Mouse (Mus musculus): Measurements from ENCODE around the gene 9130213A22Rik. TPM values are rescaled to one million over a fixed set of nuclear protein-coding genes. Genes with fewer than 3 reads are reported as not detected.

The 9130213A22Rik gene
- total RNA-seq, 2 experiments from 2014 or later, result 0.52 to 0.75 TPM

DNA sequence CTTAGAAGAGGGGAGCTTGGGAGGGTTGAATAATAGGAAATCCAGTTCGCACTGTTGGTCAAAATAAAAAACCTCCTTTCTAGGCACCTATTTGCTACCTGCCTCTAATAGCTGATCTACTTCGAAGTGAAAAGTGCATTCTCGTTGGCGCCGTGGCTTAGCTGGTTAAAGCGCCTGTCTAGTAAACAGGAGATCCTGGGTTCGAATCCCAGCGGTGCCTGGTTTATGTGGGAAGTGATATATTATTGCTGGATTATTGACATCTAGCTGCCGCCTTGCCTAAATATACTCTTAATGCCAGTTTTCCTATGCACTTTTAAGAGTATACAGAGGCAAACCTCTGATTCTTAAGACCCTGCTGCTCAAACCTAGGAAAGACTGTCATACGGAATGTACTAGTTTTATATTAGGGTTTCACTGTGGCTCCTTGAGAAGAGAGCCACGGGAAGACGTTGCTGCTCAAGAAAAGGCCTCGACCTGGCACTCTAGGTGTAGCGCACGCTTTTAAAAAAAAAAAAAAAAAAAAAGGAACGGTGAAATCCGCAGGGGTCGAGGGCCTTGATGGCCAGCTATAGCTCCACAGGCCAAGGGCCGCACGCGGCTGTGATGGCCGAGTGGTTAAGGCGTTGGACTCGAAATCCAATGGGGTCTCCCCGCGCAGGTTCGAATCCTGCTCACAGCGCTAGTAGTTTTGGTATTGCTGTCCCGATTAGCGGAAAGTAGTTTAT is 11.9 kb downstream of the 9130213A22Rik start:
- peak; percentile 88 for DNase-seq (ENCODE audit: low spot score in 2 of 2)
- intact Hi-C loops (cut with DNase I), result no loop called here

DNA sequence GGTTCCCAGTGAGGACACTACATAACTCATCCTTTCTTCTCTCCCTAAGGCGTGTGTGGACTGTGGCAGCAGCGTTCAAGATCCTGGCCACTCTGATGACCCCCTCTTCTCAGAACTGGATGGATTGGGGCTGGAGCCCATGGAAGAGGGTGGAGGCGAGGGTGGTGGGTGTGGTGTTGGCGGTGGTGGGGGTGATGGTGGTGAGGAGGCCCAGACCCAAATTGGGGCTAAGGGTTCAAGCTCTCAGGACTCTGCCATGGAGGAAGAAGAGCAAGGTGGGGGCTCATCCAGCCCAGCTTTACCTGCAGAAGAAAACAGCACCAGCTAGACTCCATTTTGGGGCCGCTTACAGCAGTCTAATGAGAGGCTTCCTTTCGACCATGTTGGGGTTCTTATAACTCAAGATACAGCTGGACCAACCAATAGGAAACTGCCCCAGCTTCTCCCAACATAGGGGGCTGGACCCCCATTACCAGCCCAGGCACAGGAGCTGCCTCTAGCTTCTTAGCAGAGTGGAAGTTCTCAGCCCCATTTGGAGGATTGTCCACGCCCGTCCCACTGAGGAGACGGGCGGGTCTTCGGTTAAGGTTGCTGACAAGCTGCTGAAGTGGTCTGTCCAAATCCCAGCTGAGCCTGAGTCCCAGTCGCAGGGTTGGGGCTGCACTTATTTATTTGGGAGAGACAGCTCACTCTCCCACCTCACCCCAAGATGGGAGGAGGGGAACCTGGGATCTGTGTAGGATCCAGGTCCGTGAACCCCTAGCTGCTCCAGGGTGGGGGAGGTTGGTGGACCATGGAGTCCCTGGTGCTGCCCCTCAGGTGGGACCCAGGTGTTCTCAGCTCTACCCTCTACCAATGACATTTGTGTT is 13.1 kb downstream of the 9130213A22Rik start:
- DNase-seq (ENCODE audit: low spot score in 2 of 2), result peak in 1 of 2 experiments; percentile 9
- intact Hi-C loops (cut with DNase I), result no loop called here

DNA sequence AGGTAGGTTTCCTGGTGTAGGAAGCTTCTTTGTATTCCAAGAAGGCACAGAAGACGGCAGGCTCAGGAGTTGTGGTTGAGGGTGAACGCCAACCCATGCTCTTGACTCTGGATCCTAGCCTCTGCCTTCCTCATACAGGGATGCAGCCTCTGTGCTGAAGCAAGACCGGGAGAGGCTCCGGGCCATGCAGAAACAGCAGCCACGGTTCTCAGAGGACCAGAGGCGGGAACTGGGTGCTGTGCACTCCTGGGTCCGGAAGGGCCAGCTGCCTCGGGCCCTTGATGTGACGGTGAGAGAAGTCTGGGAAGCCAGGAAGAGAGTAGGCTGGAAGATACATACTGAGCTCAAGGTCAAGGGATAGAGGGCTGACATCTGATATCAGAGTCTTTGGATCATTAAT is 14.2 kb downstream of the 9130213A22Rik start:
- DNase-seq (ENCODE audit: low spot score in 2 of 2), result no peak
- intact Hi-C loops (cut with DNase I), result no loop called here

DNA sequence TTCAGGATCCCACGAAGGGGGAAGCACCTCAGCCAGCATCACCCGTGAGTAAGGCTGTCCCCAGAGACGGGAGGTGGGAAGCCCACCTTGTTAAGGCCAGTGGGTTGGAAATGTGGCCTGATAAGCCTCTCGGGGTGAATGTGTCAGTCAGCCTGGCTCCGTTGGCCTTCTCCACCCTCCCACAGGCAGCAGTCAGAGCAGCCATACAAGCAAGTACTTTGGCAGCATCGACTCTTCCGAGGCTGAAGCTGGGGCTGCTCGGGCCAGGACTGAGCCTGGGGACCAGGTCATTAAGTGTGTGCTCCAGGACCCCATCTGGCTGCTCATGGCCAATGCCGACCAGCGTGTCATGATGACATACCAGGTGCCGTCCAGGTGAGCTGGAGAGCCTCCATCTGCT is 14.7 kb downstream of the 9130213A22Rik start:
- DNase-seq (ENCODE audit: low spot score in 2 of 2), result no peak
- intact Hi-C loops (cut with DNase I), result no loop called here

DNA sequence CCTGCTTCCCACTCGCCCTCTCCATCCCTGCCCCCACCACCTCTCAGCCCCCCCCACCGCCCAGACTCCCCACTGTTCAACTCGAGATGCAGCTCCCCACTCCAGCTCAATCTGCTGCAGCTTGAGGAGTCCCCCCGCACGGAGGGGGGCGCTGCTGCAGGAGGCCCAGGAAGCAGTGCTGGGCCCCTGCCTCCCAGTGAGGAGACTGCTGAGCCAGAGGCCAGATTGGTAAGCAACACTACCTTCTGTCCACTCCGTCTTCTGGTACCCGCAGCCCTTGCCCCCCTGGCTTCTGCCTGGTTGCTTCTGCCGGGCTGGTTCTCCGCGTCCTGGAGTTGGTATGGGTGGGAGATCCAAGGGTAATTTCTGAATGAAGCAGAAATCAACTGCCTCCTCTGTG is 15.5 kb downstream of the 9130213A22Rik start:
- no peak for DNase-seq (ENCODE audit: low spot score in 2 of 2)

DNA sequence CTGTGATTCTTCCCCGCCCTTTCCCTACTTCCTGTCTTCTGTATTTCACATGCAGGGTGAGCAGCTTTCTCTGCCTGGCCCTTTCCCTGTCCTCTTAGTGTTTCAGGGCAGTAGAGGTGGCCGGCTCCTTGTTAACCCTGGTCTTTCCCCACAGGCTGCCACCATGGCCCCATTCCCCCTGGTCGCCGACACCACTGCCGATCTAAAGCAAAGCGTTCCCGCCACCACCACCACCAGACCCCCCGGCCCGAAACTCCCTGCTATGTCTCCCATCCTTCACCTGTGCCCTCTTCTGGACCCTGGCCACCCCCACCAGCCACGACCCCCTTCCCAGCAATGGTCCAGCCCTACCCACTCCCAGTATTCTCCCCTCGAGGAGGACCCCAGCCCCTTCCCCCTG is 16.1 kb downstream of the 9130213A22Rik start:
- intact Hi-C loops (cut with DNase I), result no loop called here
- no peak for DNase-seq (ENCODE audit: low spot score in 2 of 2)

More for the DNA sequence above, 15.5 kb downstream of the 9130213A22Rik start:
- intact Hi-C loops (cut with DNase I), result no loop called here

DNA sequence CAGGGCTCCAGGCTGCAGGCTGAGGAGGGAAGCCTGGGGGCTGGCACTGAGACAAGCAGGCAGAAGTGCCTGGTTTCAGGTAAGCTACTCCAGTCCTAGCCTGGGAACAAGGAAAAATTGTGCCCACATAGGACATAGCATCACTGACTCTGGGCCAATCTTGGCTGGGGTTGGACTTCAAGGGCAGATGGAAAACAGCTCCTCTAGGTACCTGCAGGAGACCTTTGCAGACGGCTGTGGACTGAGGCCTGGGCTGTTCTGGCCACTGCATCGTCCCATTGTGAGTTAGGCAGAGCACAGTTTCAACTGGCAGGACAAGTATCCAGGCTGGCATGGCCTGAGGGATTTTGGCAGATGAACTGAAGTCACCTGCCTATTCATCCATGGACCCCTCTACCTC is 16.6 kb downstream of the 9130213A22Rik start:
- intact Hi-C loops (cut with DNase I), result no loop called here
- no peak for DNase-seq (ENCODE audit: low spot score in 2 of 2)

DNA sequence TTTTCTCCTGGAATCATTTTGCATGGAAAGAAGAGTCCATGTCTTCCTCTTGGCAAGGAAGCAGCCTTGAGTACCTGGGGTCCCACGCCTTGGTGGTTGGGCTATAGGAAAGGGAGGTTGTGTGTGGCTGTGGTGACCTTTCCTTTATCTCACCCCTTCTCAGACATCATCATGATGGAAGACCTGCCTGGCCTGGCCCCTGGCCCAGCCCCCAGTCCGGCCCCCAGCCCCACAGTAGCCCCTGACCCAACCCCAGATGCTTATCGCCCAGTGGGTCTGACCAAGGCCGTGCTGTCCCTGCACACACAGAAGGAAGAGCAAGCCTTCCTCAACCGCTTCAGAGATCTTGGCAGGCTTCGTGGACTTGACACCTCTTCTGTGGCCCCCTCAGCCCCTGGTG is 17.2 kb downstream of the 9130213A22Rik start:
- intact Hi-C loops (cut with DNase I), result no loop called here
- DNase-seq (ENCODE audit: low spot score in 2 of 2), result no peak

DNA sequence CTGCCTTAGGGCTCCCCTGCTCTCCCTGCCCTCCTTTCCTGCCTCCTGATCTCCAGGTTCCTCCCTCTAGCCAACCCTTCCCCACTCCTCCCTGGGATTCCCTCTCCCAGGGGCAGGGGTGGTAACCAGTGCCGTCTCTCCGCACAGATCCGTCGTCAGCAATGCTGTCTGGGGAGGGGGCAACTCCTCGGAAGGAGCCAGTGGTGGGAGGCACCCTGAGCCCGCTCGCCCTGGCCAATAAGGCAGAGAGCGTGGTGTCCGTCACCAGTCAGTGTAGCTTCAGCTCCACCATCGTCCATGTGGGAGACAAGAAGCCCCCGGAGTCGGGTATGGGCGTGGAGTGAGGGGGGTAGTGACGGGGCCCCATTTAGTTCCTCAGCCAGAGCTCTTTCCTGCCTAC is 17.9 kb downstream of the 9130213A22Rik start:
- intact Hi-C loops (cut with DNase I), result no loop called here
- no peak for DNase-seq (ENCODE audit: low spot score in 2 of 2)

DNA sequence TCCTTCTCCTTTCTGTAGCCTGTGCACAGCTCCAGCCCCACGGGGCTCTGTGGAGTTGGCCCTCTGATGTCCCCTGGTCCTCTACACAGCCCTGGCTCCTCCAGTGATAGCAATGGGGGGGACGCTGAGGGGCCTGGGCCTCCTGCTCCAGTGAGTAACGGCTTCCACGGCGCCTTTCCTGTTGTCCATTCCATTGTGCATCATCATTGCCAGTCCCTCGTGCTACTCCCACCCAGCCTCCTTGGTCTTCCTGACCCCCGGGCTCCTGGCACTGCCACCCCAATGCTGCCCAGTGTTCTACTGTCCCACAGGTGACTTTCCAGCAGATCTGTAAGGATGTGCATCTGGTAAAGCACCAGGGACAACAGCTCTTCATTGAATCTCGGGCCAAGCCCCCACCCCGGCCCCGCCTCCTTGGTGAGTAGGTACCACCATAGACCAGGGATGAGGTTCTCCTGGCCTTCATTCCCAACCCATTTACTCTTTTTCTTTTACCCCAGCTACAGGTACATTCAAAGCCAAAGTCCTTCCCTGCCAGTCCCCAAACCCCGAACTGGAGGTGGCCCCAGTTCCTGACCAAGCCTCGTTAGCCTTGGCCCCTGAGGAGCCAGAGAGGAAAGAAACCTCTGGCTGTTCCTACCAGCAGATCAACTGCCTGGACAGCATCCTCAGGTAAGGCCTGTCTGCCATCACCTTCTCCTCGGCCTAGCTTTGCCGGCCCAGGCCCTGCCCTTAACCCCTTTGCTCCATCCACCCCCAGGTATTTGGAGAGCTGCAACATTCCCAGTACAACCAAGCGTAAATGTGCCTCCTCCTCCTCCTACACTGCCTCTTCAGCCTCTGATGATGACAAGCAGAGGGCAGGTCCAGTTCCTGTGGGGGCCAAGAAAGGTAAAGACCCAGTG is 18.6 kb downstream of the 9130213A22Rik start:
- intact Hi-C loops (cut with DNase I), result no loop called here
- DNase-seq (ENCODE audit: low spot score in 2 of 2), result no peak

DNA sequence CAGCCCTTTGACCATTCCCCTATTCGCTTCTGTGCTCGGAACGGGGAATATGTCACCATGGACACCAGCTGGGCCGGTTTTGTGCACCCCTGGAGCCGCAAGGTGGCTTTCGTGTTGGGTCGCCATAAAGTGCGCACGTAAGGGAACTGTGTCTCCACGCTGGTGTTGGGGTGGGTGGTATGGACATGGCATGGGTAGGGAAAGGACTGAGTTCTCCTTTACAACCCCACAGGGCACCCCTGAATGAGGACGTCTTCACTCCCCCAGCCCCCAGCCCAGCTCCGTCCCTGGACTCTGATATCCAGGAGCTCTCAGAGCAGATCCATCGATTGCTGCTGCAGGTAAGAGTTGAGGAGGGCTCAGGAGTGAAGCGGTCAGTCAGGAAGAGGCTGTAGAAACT is 19.3 kb downstream of the 9130213A22Rik start:
- DNase-seq (ENCODE audit: low spot score in 2 of 2), result no peak
- intact Hi-C loops (cut with DNase I), result no loop called here

DNA sequence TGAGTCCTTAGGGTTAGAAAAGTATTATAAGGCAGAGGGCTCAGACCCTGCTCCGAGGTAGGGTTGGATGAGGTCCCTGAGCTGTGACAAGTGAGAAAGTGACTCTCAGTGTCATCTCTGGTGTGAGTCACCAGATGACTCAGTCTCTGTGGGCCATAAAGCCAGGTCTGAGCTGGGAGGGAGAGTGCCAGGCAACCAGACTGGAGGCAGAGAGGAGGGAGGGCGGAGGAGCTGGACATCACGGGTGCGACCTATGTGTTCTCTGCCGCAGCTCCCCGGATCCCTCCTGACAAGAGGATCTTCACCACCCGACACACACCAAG is 20.0 kb downstream of the 9130213A22Rik start:
- DNase-seq (ENCODE audit: low spot score in 2 of 2), result no peak

DNA sequence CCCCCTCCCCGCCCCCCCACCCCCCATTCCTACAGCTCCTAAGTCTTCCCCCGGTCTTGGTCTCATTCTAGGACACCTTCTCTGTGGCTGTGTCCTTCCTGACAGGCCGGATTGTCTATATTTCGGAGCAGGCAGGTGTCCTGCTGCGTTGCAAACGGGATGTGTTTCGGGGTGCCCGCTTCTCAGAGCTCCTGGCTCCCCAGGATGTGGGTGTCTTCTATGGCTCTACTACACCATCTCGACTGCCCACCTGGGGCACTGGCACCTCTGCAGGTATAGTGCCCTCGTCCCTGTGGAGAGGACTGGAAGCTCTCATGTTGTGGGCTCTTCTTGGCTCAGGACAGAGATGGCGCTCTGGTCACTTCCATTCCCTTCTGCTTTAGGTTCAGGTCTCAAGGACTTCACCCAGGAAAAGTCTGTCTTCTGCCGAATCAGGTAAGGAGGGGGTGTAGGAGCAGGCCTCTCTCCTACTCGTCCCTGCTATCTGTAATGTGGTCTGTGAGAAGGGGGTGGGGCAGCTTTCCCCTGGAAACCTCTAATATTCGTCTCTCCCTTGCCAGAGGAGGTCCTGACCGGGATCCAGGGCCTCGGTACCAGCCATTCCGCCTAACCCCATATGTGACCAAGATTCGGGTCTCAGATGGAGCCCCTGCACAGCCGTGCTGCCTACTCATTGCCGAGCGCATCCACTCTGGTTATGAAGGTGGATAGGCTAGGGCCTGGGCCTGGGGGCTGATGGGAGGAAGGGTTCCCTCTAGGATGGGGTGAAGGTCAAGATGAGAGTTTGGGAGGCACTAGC is 20.6 kb downstream of the 9130213A22Rik start:
- DNase-seq (ENCODE audit: low spot score in 2 of 2), result no peak
- intact Hi-C loops (cut with DNase I), result no loop called here

More for the DNA sequence above, 20.0 kb downstream of the 9130213A22Rik start:
- intact Hi-C loops (cut with DNase I), result no loop called here

DNA sequence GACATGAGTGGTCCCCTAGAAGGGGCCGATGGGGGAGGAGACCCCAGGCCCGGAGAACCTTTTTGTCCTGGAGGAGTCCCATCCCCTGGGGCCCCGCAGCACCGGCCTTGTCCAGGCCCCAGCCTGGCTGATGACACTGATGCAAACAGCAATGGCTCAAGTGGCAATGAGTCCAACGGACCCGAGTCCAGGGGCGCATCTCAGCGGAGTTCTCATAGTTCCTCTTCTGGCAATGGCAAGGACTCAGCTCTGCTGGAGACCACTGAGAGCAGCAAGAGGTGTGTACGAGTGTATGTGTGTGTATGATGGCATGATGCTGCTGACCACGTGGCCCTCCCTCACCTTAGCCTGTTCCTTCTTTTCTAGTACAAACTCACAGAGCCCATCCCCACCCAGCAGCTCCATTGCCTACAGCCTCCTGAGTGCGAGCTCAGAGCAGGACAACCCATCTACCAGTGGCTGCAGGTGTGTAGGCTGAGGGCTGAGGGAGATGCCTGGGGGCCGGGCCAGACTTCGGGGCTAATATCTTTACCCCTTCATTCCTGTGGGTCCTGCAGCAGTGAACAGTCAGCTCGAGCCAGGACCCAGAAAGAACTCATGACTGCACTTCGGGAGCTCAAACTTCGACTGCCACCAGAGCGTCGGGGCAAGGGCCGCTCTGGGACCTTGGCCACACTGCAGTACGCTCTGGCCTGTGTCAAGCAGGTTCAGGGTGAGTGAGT is 21.6 kb downstream of the 9130213A22Rik start:
- intact Hi-C loops (cut with DNase I), result no loop called here
- peak; percentile 20 to 29 for DNase-seq (ENCODE audit: low spot score in 2 of 2)

DNA sequence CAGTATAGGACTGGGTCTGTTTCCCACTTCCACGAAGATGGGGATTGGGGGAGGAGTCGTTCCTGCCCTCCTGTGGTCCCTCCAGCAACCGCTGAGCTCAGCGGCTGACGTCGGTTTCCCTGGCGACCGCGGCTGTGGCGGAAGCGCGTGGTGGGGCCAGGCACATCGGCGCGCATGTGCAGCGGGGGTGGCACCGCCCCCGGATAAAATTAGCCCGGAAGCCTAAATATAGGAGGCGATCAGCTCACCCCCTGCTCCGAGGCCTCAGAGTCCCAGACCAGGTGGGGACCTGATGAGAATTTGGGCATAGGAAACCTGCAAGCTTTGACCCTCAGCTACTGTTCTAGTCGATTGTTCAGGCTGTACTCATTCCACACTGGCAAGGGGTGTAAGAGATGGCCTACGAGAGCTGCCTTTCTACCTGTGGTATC is 22.5 kb downstream of the 9130213A22Rik start:
- intact Hi-C loops (cut with DNase I), result loop anchor here (2.0 to 10.0 kb wide), 4 partner anchors 19 to 315 kb away; partner anchors contain the start of genes Chd3 and Kdm6b

DNA sequence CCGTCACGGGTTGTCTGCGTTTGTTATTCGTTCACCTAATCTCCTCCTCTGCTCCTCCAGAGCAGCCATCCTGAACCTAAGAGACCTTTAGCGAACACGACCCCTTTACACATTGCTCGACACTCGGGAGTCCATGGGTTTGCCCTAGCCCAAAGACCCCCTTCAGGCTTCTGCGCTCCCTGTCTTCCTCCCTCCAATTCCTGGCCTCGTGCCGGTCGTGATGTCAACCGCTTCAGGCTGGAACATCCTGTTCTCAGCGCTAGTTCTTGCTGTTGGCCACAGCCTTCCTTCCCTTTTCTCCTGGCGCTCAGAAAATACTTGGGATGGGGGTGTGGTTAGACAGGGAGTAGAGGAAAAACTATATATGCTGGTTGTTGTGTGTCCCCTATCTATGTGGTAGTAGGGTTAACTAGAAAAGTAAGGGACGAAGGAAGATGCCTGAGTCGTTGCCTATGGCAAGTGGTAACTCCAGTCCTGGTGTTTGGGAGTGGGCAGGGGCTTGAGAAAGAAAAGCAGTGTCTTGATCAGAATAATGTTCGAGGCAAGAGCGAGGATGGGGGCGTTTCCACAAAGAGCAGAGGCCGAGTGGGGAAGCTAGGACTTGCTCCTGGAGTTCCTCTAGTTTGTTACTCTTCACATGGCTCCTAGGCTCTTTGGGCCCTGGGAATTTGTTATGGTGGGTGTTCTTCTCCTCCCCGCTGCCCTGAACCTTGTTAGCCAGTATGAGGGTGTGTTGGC is 23.0 kb downstream of the 9130213A22Rik start:
- DNase-seq (ENCODE audit: low spot score in 2 of 2), result peak; percentile 74 to 79
- intact Hi-C loops (cut with DNase I), result loop anchor here (2.0 to 10.0 kb wide), 4 partner anchors 19 to 315 kb away; partner anchors contain the start of genes Chd3 and Kdm6b

More for the DNA sequence above, 22.5 kb downstream of the 9130213A22Rik start:
- DNase-seq (ENCODE audit: low spot score in 2 of 2), result peak; percentile 93 to 95

DNA sequence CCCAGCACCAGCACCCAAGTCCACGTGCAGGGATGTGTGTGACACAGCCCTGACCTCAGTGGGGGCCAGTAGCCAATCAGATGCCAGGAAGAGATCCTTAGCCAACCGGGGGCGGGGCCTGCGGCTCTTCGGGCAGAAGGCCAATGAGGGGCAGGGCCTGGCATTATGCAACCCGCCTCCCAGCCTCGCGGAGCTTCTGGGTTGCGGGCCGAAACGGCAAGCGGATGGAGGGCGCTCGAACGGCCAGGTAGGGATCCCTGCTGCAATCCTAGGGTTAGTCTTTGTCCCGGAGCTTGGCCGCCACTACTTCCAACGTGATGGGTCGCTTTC is 23.7 kb downstream of the 9130213A22Rik start:
- peak; percentile 96 to 97 for DNase-seq (ENCODE audit: low spot score in 2 of 2)
- intact Hi-C loops (cut with DNase I), result loop anchor here (2.0 to 10.0 kb wide), 4 partner anchors 20 to 316 kb away; partner anchors contain the start of genes Chd3 and Kdm6b

All from left cerebral cortex, postnatal 36 days (tissue).